Mouse (Mus musculus) adrenal gland (tissue): ENCODE data around the gene Rnasek.

Experiments used
- intact Hi-C: fragments of 180-260 bp; cut with DNase I; formaldehyde crosslinking; loops from one replicate; pipeline ENCODE4 v1.15.1; 2025

Rnasek gene

GRCm38 (mm10) chr11:70237457-70238167, 2.0 kb downstream of the Rnasek start, which contains the start of gene 0610010K14Rik:
0610010K14Rik (minus strand) TSS chr11:70237914.
- intact Hi-C loops, result no loop called here

GRCm38 (mm10) chr11:70236717-70237116, 2.9 kb downstream of the Rnasek start:
- intact Hi-C loops, result no loop called here

GRCm38 (mm10) chr11:70235254-70235900, 4.3 kb downstream of the Rnasek start:
- intact Hi-C loops, result no loop called here

GRCm38 (mm10) chr11:70234497-70234896, 5.1 kb downstream of the Rnasek start:
- intact Hi-C loops, result no loop called here

- intact Hi-C loops, result no loop called here
Measured at GRCm38 (mm10) chr11:70234037-70234436, 5.6 kb downstream of the Rnasek start.

- intact Hi-C loops, result no loop called here
Measured at GRCm38 (mm10) chr11:70233016-70233415, 6.6 kb downstream of the Rnasek start.

- intact Hi-C loops, result no loop called here
Measured at GRCm38 (mm10) chr11:70232546-70232945, 7.1 kb downstream of the Rnasek start.

- intact Hi-C loops, result loop anchor here (2.0 kb wide), 1 partner anchor 79 kb away; no protein-coding TSS in a partner anchor
Measured at GRCm38 (mm10) chr11:70230239-70230727, 9.4 kb downstream of the Rnasek start.

- intact Hi-C loops, result loop anchor here (2.0 kb wide), 1 partner anchor 79 kb away; no protein-coding TSS in a partner anchor
Measured at GRCm38 (mm10) chr11:70229260-70230010, 10.2 kb downstream of the Rnasek start, which contains the start of gene Bcl6b. Bcl6b (minus strand) TSS chr11:70229798.

- intact Hi-C loops, result no loop called here
Measured at GRCm38 (mm10) chr11:70228828-70229227, 10.8 kb downstream of the Rnasek start.

- intact Hi-C loops, result no loop called here
Measured at GRCm38 (mm10) chr11:70227661-70228245, 11.9 kb downstream of the Rnasek start.

GRCm38 (mm10) chr11:70227126-70227525, 12.5 kb downstream of the Rnasek start:
- intact Hi-C loops, result no loop called here

- intact Hi-C loops, result no loop called here
Measured at GRCm38 (mm10) chr11:70226602-70226890, 13.1 kb downstream of the Rnasek start.

- intact Hi-C loops, result no loop called here
Measured at GRCm38 (mm10) chr11:70225798-70226601, 13.6 kb downstream of the Rnasek start.

GRCm38 (mm10) chr11:70223724-70224123, 15.9 kb downstream of the Rnasek start:
- intact Hi-C loops, result no loop called here

GRCm38 (mm10) chr11:70221603-70222500, 17.8 kb downstream of the Rnasek start:
- intact Hi-C loops, result no loop called here

- intact Hi-C loops, result no loop called here
Measured at GRCm38 (mm10) chr11:70220731-70221602, 18.7 kb downstream of the Rnasek start, which contains the start of gene Slc16a13. Slc16a13 (minus strand) TSS chr11:70221064.

- intact Hi-C loops, result no loop called here
Measured at GRCm38 (mm10) chr11:70220323-70220722, 19.3 kb downstream of the Rnasek start.
